Mouse (Mus musculus): Measurements from ENCODE around the gene Slc35d2. TPM values are rescaled to one million over a fixed set of nuclear protein-coding genes. Genes with fewer than 3 reads are reported as not detected.

Gene Slc35d2
- under 1 TPM; 0.67 to 0.77 TPM for total RNA-seq (2021)

DNA sequence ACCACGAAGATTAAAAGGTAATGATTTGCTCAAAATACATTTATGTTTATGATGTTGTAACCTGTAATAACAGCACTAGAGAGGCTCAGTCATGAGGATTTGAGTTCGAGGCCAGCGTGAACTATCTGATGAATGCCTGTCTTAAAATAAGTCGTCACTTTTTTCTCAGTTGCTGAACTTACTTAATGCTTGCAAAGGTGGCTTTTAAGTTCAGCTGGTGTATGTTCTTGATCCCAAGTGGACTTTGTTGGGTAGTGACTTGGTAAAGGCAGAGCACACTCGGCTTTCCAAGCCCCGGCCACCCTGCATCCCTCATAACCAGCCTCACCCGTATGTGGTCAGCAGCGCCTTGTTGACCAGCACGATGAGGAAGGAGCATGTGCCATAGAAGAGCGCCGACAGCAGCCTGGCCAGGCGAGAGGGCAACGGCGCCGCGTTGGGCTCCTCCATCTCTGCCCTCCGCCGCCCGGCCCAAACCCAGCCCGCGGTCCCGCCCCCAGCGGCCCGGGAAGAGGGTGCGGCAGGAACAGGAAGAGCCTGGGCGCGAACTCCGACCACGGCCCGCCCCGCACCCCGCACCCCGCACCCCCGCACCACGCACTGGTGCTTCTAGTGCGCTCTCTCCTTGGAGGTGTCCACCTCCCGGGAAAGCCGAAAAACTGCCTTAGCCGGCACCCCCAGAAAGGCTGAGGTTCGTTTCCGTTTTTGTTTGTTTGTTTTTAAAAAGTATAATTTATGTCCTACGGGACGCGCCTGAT is at the start of gene Slc35d2:
Slc35d2 (minus strand) TSS at position 511 of the 758 bp plus-strand sequence.
- intact Hi-C loops (cut with DNase I), result no loop called here
- DNase-seq (ENCODE audit: low spot score in 2 of 2), result peak in 1 of 2 experiments; percentile 12

DNA sequence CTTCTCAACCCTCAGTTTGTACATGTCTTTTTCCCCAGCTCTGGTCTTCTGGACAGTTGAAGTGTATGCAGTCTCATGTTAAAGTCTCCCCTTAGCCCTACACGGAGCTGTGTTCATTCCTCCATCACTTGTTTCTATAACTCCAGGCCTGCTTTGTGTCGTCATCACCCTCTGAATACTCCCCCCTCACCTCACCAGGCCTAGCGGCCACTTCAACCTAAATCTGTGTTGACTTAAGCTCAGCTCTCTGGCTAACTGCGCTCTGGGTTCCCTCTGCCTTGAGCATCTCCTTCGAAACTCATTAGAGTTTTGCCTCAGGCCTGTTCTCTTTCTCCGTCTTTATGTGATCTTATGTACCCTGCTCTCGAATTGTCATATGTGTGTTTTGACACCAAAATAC is 48.8 kb upstream of the Slc35d2 start:
- DNase-seq (ENCODE audit: low spot score in 2 of 2), result no peak
- intact Hi-C loops (cut with DNase I), result no loop called here

DNA sequence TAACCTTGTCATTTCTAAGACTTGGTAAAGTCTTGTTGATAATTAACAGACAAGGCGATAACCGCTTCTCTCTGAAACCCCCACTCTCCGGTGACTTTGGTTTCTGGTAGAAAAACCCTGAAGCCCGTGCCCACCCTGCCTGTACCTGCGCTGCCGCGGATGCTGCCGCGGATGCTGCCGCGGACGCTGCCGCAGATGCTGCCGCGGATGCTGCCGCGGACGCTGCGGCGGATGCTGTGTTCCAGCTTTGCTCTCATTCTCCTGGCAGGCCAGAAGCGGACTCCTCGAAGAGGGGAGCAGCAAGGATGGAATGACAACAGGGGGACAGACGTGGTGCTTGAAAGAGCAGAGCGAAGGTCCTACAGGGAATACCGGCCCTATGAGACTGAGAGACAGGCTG is 40.6 kb upstream of the Slc35d2 start:
- intact Hi-C loops (cut with DNase I), result no loop called here
- DNase-seq (ENCODE audit: low spot score in 2 of 2), result no peak

DNA sequence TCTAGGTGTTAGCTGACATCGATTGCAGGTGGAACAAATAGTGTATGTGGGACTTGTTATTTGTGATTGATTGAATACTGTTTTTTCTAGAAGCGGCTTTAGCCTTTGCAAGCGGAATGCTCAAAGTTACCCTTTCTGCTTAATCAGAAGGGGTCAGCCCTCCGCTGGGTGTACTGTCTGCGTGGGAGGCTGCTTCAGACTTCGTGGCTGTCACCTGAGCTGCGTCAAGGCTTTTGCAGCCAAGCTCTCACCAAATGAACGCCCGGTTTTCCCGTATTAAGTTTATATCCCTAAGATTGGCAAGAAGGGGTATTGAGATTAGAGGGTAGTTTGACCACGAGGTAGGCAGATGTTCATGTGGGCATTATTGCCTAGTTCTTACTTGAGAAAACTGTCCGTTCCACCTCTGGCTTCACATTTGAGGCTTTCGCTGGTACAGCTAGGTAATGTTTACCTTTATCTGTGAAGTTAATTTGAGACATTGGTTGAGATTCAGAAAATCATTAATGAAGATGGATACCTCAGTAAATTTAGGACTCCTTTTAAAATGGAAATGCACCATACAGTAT is 34.1 kb upstream of the Slc35d2 start:
- no peak for DNase-seq (ENCODE audit: low spot score in 2 of 2)
- intact Hi-C loops (cut with DNase I), result no loop called here

DNA sequence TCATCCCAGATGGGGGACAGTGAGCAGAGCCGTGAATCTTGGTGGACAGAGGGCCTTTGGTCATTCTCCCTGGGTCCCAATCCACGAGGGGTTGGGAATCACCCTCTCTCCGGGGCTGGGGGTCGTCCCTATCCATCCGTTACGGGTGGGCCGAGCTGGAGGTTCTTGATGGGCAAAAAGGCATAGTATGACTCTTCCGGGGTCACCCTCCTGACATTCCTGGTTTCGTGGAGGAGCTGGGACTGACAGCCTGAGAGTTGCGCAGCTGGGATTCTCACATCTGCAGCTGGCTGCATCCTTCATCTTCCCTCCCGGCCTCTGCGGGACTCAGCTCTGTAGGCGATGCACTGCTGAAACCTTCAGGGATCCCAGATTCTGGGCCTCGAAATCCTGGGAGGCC is 33.5 kb upstream of the Slc35d2 start:
- DNase-seq (ENCODE audit: low spot score in 2 of 2), result peak in 1 of 2 experiments; percentile 36
- intact Hi-C loops (cut with DNase I), result no loop called here

DNA sequence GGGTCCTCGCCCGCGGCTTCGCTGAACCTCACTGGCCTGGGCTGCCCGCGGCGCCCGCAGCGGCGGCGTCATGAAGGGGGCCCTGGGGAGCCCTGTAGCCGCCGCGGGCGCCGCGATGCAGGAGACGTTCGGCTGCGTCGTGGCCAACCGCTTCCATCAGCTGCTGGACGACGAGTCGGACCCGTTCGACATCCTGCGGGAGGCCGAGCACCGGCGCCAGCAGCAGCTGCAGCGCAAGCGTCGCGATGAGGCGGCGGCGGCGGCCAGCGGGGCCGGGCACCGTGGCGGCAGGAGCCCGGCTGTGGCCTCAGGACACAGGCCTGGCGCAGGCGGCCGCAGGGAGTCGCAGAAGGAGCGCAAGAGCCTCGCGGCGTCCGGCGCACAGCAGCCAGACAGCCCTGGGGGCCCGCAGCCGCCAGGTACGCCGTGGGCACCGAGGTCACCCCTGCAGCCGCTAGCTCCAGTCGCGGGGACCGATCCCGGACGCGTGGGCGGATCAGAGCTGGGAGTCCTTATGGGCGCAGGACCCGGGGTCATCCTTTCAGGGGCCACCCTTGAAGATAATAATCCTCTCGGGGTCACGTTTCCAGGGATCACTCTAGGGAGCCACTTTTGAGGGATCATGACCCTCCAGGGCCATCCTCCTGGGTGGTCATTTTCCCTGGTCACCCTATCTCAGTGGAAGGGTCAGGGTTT is 32.9 kb upstream of the Slc35d2 start:
- intact Hi-C loops (cut with DNase I), result no loop called here
- DNase-seq (ENCODE audit: low spot score in 2 of 2), result peak in 1 of 2 experiments; percentile 54

DNA sequence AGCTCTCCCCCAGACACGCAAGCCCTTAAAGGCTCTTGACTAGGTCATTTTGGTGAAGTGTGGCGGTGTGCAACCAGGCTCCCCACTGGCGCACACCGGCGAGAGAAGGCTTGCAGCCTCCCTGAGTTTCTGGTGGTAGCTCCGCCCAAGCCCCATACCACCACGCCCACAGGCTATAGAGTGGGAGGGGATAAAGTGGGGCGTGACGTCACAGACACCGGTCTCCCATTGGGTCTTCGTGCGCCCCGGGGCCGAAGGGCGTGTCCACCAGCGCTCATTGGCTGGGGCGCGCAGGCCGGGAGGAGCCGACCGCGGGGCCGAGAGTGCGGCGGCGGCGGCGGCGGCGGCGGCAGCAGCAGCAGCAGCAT is 32.4 kb upstream of the Slc35d2 start, which contains the start of gene Habp4:
Habp4 (plus strand) TSS at position 277 of the 368 bp plus-strand sequence.
- intact Hi-C loops (cut with DNase I), result no loop called here

DNA sequence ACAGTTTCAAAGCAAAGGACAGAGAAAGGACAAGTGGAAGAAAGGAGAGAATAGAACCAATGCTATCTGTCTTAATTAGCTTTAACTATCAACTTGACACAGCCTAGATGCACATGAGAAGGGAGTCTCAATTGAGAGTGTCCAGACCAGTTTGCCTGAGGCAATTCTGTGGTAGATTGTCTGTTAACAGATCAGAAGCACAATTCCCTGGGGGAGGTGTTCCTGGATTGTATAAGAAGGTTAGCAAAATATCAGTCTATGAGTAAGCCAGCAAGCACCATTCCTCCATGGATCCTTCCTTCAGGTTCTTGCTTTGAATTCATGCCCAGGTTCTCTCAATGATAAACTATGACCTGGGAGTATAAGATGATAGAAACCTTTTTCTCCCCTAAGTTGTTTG is 27.8 kb upstream of the Slc35d2 start:
- intact Hi-C loops (cut with DNase I), result loop anchor here (10.0 kb wide), 2 partner anchors 278 to 592 kb away; partner anchors contain the start of gene Cdk20
- DNase-seq (ENCODE audit: low spot score in 2 of 2), result no peak

More for the DNA sequence above, 32.4 kb upstream of the Slc35d2 start, which contains the start of gene Habp4:
- DNase-seq (ENCODE audit: low spot score in 2 of 2), result peak; percentile 97 to 98

DNA sequence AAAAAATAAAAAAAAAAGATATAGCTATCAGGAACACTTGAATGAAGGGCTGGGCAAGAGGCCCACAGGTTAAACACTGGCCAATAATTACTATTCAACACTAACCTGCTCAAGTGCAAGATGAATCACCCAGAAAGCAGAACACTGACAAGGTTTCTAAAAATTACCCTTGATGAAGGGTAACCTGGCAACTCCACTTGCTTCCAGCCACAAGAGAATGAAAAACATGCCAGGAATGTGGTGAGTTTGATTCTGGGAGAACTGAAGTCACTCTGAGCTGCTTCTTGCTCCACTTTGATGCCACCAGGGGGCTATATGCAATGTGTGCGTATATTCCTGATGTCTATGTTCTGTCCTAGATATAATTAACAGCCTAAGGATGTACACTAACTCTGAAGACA is 26.0 kb upstream of the Slc35d2 start:
- no peak for DNase-seq (ENCODE audit: low spot score in 2 of 2)

DNA sequence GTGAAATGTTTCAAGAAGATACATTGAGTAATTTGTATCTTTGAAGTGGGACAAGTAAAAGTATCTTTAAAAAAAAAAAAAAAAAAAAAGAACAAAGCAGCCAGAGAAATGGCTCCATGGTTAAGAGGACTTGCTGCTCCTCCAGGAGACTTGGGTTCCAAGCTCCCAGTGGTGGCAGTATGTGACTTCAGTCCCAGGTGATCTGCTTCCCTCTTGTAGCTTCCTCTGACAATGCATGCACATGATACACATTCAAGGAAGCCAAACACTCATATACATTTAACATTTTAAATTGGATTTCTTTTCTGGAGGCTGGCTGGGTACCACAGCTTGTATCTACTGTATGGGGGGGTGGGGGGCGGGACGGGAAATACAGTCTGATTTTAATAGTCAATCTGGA is 25.5 kb upstream of the Slc35d2 start:
- DNase-seq (ENCODE audit: low spot score in 2 of 2), result no peak
- intact Hi-C loops (cut with DNase I), result loop anchor here (5.0 to 10.0 kb wide), 3 partner anchors 280 to 590 kb away; partner anchors contain the start of genes Cdk20 and Ercc6l2

More for the DNA sequence above, 26.0 kb upstream of the Slc35d2 start:
- intact Hi-C loops (cut with DNase I), result loop anchor here (10.0 kb wide), 2 partner anchors 280 to 590 kb away; partner anchors contain the start of gene Cdk20

DNA sequence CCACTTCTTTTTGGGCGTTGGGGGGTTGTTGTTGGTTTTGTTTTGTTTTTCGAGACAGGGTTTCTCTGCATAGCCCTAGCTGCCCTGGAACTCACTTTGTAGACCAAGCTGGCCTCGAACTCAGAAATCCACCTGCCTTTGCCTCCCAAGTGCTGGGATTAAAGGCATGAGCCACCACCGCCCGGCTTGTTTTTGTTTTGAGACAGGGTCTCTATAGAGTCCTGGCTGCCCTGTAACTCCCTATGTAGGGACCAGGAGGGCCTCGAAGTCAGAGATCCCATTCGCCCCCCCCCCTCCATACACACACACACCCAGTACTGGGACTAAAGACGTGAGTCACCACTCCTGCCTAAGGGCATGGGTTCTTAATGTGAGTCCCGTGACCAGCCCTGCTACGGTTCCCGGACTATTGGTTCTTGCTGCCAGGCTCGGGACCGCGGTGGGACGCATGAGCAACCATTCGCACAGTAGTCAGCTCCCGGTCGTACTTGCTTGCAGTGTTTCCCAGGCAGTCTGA is 24.6 kb upstream of the Slc35d2 start:
- DNase-seq (ENCODE audit: low spot score in 2 of 2), result no peak
- intact Hi-C loops (cut with DNase I), result loop anchor here (5.0 to 10.0 kb wide), 3 partner anchors 281 to 589 kb away; partner anchors contain the start of genes Cdk20 and Ercc6l2

DNA sequence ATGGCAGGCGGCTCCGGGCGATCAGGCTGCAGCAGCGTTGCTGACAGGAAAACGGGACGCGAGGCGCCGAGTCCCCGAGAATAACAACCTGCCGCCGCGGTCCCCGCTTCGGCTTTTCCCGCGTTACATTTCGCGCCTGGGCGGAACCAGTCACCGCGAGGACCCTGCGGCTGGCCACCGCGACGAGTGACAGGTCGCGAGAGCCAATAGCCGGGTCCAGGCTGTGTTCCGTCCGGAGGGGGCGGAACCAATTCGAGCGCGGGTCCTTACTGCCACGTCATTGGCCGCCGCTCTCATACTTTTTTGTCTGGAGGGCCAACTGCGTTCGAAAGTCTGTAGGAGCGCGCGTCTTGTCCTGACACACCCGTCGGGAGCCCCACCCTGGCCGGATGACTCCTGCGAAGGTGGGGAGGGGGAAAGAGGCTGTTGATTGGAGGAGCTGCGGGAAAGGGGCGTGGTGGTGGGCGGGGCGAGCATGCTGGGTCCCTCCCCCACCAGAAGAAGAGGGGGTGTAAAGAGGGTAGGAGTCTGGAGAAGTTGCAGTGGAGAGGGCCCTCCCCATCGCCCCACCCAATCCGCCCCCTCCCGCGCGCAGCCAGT is 24.0 kb upstream of the Slc35d2 start, which contains the start of gene Zfp367:
Zfp367 (minus strand) TSS at position 120 of the 600 bp plus-strand sequence.
- intact Hi-C loops (cut with DNase I), result loop anchor here (5.0 to 10.0 kb wide), 3 partner anchors 282 to 588 kb away; partner anchors contain the start of genes Cdk20 and Ercc6l2
- peak; percentile 96 to 97 for DNase-seq (ENCODE audit: low spot score in 2 of 2)

DNA sequence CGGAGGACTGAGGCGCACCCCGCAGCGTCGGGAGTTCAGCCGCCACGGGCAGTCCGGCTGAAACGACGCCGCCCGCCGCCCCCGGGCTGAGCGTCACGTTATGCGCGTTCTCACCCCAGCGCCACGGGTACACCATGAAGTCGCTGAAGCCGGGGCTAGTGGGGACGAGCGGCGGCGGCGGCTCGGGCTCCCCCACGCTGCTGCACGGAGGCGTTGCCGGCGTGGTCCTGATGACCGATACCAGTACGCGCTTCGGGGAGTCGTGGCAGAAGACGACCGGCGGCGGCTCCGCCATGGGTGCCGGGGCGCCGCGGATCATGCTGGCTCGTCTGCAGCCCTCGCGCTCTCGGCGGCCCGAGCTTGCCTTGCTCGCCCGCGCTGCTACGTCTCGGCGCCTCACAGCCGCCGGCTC is 23.5 kb upstream of the Slc35d2 start:
- peak; percentile 67 to 74 for DNase-seq (ENCODE audit: low spot score in 2 of 2)
- intact Hi-C loops (cut with DNase I), result loop anchor here (5.0 to 10.0 kb wide), 3 partner anchors 282 to 588 kb away; partner anchors contain the start of genes Cdk20 and Ercc6l2

DNA sequence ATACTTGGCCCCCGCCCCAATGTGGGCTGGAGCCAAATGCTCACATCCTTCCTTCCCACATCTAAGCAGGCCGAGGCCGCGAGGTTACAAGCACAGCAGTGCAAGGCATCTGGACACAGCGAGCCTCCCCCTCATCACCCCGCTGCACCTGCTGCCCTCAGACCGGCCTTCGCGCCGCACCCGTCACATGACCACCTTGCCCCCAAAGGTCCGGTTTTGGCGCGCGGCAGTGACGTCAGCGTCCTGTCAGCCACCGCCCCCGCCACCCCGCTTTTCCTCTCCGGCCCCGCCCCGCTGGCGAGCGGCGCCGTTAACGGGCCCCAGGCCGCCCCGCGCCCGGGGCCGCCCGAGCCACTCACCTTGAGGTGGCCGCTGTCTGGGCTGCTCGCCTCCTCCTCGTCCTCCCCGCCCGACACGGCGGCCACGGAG is 23.1 kb upstream of the Slc35d2 start:
- DNase-seq (ENCODE audit: low spot score in 2 of 2), result peak; percentile 83 to 85
- intact Hi-C loops (cut with DNase I), result loop anchor here (5.0 to 10.0 kb wide), 3 partner anchors 283 to 587 kb away; partner anchors contain the start of genes Cdk20 and Ercc6l2

DNA sequence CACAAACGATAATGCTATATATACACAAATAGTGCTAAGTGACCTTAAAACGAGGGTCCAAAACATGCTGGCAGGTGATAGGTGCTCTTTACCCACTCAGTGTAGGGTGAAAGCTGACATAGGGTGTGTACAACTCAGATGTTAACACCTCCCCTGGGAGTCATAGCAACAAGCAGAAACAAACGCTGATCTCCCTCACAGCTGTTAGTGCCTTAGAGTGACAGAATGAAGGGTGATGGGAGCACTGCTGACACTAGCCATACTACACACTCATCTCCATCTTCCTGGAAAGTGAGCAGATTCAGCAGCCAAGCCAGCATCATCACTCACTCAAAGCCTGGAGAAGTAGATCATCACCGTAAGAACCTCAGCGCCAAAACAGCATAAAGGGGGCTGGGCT is 21.0 kb upstream of the Slc35d2 start:
- intact Hi-C loops (cut with DNase I), result loop anchor here (5.0 to 10.0 kb wide), 3 partner anchors 285 to 585 kb away; partner anchors contain the start of genes Cdk20 and Ercc6l2
- no peak for DNase-seq (ENCODE audit: low spot score in 2 of 2)

DNA sequence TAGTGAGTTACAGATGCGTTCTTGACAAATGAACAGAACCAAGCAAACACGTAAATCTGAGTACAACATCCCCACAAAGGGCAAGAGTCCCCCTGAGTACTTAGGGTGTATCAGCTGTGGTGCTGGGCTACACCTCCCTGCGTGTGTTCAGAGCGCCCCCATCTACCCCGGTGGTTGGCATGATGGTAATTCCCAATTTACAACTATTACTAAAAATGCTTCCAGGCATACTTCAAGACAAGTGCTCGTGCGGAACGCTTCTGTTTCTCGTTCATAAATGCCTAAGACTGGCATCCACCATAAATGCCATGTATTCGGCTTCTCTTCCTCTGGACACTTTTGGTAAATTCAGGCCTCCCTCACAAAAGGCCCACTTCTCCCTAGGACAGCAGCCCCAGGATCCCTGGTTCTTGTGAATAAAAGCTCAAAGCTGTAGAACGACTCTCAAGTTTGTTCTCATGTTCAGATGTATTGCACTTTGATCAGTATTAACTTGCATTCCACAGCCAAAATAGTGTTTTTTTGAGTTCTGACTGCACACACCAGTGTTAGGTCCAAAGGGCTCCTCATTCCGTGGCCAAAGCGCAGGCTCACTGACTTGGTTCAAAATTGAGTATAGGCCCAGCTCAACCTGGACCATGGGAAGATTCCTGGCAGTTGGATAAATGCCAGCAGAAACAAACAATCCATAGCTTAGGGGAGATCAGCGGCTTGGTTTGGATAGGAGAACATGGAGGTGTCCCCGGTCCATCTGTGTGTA is 628 bp upstream of the Slc35d2 start:
- DNase-seq (ENCODE audit: low spot score in 2 of 2), result peak in 1 of 2 experiments; percentile 9
- intact Hi-C loops (cut with DNase I), result no loop called here

DNA sequence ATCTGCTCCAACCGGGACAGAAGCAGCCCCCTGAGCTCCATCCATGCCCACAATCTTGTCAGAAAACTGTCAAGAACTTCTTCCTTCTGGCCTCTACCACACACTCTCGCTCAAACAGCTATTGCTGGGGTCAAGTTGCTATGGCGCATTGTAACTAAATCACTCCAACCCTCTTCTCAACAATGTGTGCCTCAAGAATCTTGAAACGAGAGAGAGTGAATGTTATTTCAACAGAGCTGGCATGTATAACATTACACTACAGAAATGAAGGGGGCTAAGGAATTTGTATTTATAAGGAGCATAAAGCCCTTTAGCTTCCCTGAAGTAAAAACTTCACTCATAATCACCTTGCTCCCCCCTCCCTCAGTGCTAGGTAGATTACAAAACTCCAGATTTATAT is 2.9 kb downstream of the Slc35d2 start:
- no peak for DNase-seq (ENCODE audit: low spot score in 2 of 2)
- intact Hi-C loops (cut with DNase I), result no loop called here

DNA sequence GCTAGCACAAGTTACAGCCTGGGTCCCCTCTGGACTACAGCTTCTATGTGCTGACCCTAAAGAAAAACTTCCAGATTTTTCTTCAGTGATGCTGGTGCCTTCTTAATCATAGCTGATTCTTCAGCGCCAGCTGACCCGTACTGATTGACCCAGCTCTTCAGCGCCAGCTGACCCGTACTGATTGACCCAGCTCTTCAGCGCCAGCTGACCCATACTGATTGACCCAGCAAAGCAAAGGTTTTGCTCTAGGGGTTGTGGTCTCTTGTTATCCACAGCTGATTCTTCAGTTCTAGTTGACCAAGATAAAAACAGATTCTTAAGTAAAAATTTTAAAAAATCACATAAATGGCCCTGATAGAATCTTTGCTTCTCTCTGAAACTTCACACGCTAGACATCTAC is 4.3 kb downstream of the Slc35d2 start:
- intact Hi-C loops (cut with DNase I), result no loop called here

More for the DNA sequence above, 4.3 kb downstream of the Slc35d2 start:
- no peak for DNase-seq (ENCODE audit: low spot score in 2 of 2)
